Mouse (Mus musculus) hindbrain, embryonic 15.5 days (tissue): ENCODE measurements at regions not wholly inside any gene's neighbourhood (a gene's known extent, or its start where the extent isn't known, plus 50 kb on each side); places are given as distances from the start of the nearest gene placed in this dataset.
A peak's percentile ranks its signal among the peaks of the same experiment; 100 is the strongest.
"Not testable (repeated sequence)": the region's sequence is repeated elsewhere in the genome, so short reads cannot be mapped to it uniquely, and the experiment has no call there.

ENCODE experiments used
- ATAC-seq: fragments of 200-750 bp; cut with Nextera tagmentation; 2 replicates; pipeline ENCODE4 v1.8.0; 2017; ENCODE audit warnings: low read depth, moderate number of reproducible peaks, moderate TSS enrichment; ENCODE audit not compliant: low FRiP score
- H3K27ac ChIP-seq: fragments of 300-500 bp; sonication (generic); replicated peaks from 2 replicates; pipeline ENCODE4 v1.5.1; 2015; ENCODE audit warnings: mild to moderate bottlenecking, inconsistent platforms
- H3K27me3 ChIP-seq: fragments of 300-500 bp; sonication (generic); 2 replicates; pipeline ENCODE4 v1.6.1; 2015; ENCODE audit warnings: control low read depth, inconsistent platforms
- H3K36me3 ChIP-seq: fragments of 300-500 bp; sonication (generic); 2 replicates; pipeline ENCODE4 v1.6.1; 2015; ENCODE audit warnings: control low read depth, inconsistent platforms
- H3K4me1 ChIP-seq: fragments of 300-500 bp; sonication (generic); replicated peaks from 2 replicates; pipeline ENCODE4 v1.6.1; 2015; ENCODE audit warnings: control low read depth, inconsistent platforms
- H3K4me2 ChIP-seq: fragments of 300-500 bp; sonication (generic); 2 replicates; pipeline ENCODE4 v1.6.1; 2015; ENCODE audit warnings: moderate library complexity, mild to moderate bottlenecking, inconsistent platforms
- H3K4me3 ChIP-seq: fragments of 300-500 bp; sonication (generic); 2 replicates; pipeline ENCODE4 v1.5.1; 2015; ENCODE audit warnings: mild to moderate bottlenecking, inconsistent platforms
- H3K9ac ChIP-seq: fragments of 300-500 bp; sonication (generic); 2 replicates; pipeline ENCODE4 v1.6.1; 2015; ENCODE audit warnings: inconsistent platforms
- H3K9me3 ChIP-seq: fragments of 300-500 bp; sonication (generic); 2 replicates; pipeline ENCODE4 v1.6.1; 2016; ENCODE audit warnings: control low read depth, inconsistent platforms
- WGBS: fragments of 180-500 bp; shearing (Covaris S2); methylation state at CpG from one replicate; pipeline ENCODE4 v1.1.7; 2015; 5-methylcytosine and 5-hydroxymethylcytosine counted together

- Histone ChIP-seq H3K4me3 (no peak overlapping the region), H3K27ac (no peak overlapping the region), H3K9me3 (no peaks in the 10 kb centered on the region), H3K36me3 (no peaks in the 10 kb centered on the region), H3K4me1 (no peaks in the 10 kb centered on the region), H3K9ac (no peak overlapping the region), H3K27me3 (no peaks in the 10 kb centered on the region), H3K4me2 (no peak overlapping the region)
- WGBS = 76% methylated on average over 5 of the region's 5 CpGs
- ATAC-seq = no peak
These were observed 543.1 kb upstream of the Klf6 start for GRCm38 (mm10) chr13:5317941-5318856.

DNA sequence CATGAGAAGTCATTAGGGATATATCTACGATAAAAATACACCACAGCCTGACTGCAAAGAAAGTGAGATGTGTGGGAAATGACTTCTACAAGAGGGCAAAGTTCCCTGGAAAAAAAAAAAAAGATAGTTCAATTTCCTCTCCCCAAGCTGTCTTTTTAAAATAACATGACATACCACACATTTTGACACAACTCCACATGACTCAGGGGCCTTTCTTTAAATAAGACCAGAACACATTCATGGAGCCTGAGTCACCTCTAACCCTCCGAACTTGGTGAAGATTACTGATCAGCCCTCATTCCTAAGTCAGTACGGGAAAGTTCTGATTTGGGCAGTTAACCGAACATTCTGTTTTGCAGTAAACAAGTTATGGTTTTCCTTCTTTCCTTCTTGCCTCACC, 515.6 kb upstream of the Klf6 start:
- Histone ChIP-seq H3K4me2 (no peak overlapping the region), H3K27me3 (no peaks in the 10 kb centered on the region), H3K4me3 (no peak overlapping the region), H3K4me1 (no peaks in the 10 kb centered on the region), H3K27ac (no peak overlapping the region), H3K36me3 (no peaks in the 10 kb centered on the region), H3K9me3 (no peaks in the 10 kb centered on the region), H3K9ac (no peak overlapping the region)
- WGBS = 73% methylated on average over 4 of the region's 4 CpGs
- no peak for ATAC-seq

GRCm38 (mm10) chr13:5347503-5348469, 513.5 kb upstream of the Klf6 start:
- WGBS = 70% methylated on average over 6 of the region's 6 CpGs
- Histone ChIP-seq H3K27ac (no peak overlapping the region), H3K36me3 (no peaks in the 10 kb centered on the region), H3K27me3 (no peaks in the 10 kb centered on the region), H3K4me1 (no peaks in the 10 kb centered on the region), H3K4me2 (no peak overlapping the region), H3K9ac (no peak overlapping the region), H3K9me3 (no peaks in the 10 kb centered on the region), H3K4me3 (no peak overlapping the region)
- 0 out of 2 replicates have a peak, but pooled peaks have one; percentile 48 for ATAC-seq

- Histone ChIP-seq H3K4me3 (no peak overlapping the region), H3K27me3 (no peaks in the 10 kb centered on the region), H3K27ac (no peak overlapping the region), H3K9ac (no peak overlapping the region), H3K4me2 (no peak overlapping the region), H3K9me3 (no peaks in the 10 kb centered on the region), H3K36me3 (no peaks in the 10 kb centered on the region), H3K4me1 (no peaks in the 10 kb centered on the region)
- ATAC-seq = no peak
- 93% methylated on average over 7 of the region's 7 CpGs for WGBS
These were observed 494.1 kb upstream of the Klf6 start for GRCm38 (mm10) chr13:5367058-5367797.

DNA sequence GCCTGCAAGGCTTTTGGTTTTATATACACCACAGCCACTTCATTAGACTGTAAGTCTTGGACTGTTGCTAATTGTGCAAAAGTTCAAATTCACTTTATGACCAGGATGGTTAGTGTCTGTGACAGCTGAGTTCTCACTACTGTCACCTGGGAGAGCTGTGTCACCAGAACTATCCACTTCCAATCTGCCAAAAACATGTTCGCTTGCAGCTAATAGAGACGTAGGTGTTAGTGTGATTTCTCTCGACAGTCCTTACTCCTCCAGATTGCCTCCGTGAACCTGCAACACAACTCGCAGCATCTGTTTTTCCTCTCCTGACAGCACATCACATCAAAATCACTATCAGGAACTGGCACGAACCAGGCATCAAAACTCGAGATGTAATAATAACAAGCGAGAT, 491.3 kb upstream of the Klf6 start:
- H3K27ac ChIP-seq = no peak overlapping the region
- H3K36me3 ChIP-seq = no peaks in the 10 kb centered on the region
- no peak overlapping the region for H3K9ac ChIP-seq
- no peaks in the 10 kb centered on the region for H3K27me3 ChIP-seq
- WGBS = 86% methylated on average over 8 of the region's 8 CpGs
- no peaks in the 10 kb centered on the region for H3K4me1 ChIP-seq
- no peak overlapping the region for H3K4me2 ChIP-seq
- no peak overlapping the region for H3K4me3 ChIP-seq
- ATAC-seq = no peak
- H3K9me3 ChIP-seq = no peaks in the 10 kb centered on the region

GRCm38 (mm10) chr13:5373191-5373590, 488.1 kb upstream of the Klf6 start:
- no peak overlapping the region for H3K9ac ChIP-seq
- no peaks in the 10 kb centered on the region for H3K4me1 ChIP-seq
- H3K4me2 ChIP-seq = no peak overlapping the region
- H3K27me3 ChIP-seq = no peaks in the 10 kb centered on the region
- no peak for ATAC-seq
- H3K9me3 ChIP-seq = no peaks in the 10 kb centered on the region
- H3K4me3 ChIP-seq = no peak overlapping the region
- no peak overlapping the region for H3K27ac ChIP-seq
- no peaks in the 10 kb centered on the region for H3K36me3 ChIP-seq

GRCm38 (mm10) chr13:5408226-5408804, 453.0 kb upstream of the Klf6 start:
- Histone ChIP-seq H3K9ac (no peak overlapping the region), H3K27me3 (no peaks in the 10 kb centered on the region), H3K4me1 (no peaks in the 10 kb centered on the region), H3K27ac (no peak overlapping the region), H3K9me3 (no peaks in the 10 kb centered on the region), H3K4me3 (no peak overlapping the region), H3K4me2 (no peak overlapping the region), H3K36me3 (no peaks in the 10 kb centered on the region)
- no peak for ATAC-seq
- WGBS = 91% methylated on average over 4 of the region's 4 CpGs

DNA sequence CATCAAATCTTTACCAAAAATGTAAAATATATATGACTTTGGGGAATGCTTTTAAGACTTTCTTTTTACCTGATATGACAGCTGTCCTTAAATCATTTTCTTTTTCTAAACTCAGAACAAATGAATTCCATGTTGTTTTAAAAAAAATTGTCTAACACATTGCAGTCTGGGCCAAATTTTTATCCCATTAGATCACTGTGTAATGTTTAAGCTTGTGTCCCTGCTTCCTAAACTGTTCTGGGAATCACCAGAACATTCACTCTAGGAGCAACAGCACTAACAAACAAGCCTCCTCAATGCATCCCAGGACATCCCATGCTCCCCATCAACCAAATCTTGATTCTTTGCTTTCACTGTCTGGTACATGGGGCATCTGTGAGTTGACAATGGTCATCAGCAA, 449.2 kb upstream of the Klf6 start:
- H3K27me3 ChIP-seq = no peaks in the 10 kb centered on the region
- no peak overlapping the region for H3K4me3 ChIP-seq
- H3K9me3 ChIP-seq = no peaks in the 10 kb centered on the region
- H3K4me1 ChIP-seq = no peaks in the 10 kb centered on the region
- no peak overlapping the region for H3K9ac ChIP-seq
- no peak for ATAC-seq
- no peaks in the 10 kb centered on the region for H3K36me3 ChIP-seq
- H3K4me2 ChIP-seq = no peak overlapping the region
- no peak overlapping the region for H3K27ac ChIP-seq

- ATAC-seq, H3K27me3 ChIP-seq, H3K4me1 ChIP-seq, H3K4me2 ChIP-seq, H3K36me3 ChIP-seq, H3K4me3 ChIP-seq, H3K9ac ChIP-seq, H3K27ac ChIP-seq, H3K9me3 ChIP-seq: not testable (repeated sequence)
These were observed 448.3 kb upstream of the Klf6 start for GRCm38 (mm10) chr13:5413009-5413408.

DNA sequence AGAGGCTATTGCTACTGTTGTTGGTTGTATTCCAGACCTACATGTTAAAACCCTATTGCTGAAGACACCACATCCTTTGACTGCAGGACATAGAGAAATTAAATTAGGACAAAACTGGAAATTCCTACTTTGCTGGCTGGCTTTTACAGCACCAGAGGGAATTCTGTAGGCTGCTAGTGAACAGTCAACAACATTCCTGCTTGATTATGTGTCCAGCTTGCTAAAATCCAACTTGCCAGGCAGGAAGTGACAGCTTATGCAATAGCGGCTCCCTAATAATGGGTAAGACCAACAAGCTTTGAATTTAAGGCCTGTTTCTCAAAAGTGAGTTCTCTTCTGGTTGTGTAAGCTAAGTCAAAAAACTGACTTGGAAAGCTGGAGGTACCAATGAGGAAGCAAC, 437.2 kb upstream of the Klf6 start:
- 86% methylated on average over 1 of the region's 1 CpGs for WGBS
- Histone ChIP-seq H3K4me2 (no peak overlapping the region), H3K9me3 (no peaks in the 10 kb centered on the region), H3K27me3 (no peaks in the 10 kb centered on the region), H3K9ac (no peak overlapping the region), H3K4me3 (no peak overlapping the region), H3K27ac (no peak overlapping the region), H3K36me3 (no peaks in the 10 kb centered on the region), H3K4me1 (no peaks in the 10 kb centered on the region)
- ATAC-seq = no peak

DNA sequence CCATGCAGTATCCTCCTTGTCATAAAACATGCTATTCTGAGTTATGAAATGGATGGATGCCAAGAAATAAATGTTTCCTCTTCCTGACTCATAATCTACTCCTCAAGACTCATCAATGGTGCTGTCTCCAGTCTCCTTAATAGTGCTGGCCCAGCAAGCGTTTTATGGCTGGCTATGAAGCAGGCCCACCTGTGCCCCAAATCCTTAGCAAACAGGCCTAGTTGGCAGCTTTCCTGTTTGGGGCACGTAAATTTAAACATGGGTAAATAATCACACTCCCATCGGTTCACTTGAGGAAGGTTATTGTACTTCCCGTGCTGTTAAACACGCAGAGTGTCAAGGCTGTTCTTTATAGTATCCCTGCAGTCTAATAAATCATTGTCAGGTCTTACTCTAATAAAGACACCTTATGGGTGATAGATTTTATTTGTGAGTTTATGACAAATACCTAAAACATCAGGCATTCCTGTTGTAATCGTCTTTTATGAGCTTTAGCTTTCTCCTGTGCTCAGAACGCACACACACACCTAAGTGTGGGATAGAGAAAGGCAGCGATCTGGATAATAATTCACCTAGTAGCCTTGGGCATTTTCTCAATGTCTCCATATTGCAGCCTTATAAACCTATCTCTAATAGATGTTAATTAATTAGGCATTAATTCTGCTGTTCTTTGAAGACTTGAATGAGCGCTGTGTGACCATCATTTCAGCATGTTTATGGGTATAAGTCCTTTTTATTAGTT, 435.6 kb upstream of the Klf6 start:
- H3K27ac ChIP-seq = no peak overlapping the region
- 68% methylated on average over 9 of the region's 9 CpGs for WGBS
- no peak for ATAC-seq
- H3K9me3 ChIP-seq = no peaks in the 10 kb centered on the region
- H3K4me2 ChIP-seq = no peak overlapping the region
- no peak overlapping the region for H3K9ac ChIP-seq
- no peak overlapping the region for H3K4me3 ChIP-seq
- no peaks in the 10 kb centered on the region for H3K27me3 ChIP-seq
- no peaks in the 10 kb centered on the region for H3K4me1 ChIP-seq
- H3K36me3 ChIP-seq = no peaks in the 10 kb centered on the region
